Mouse (Mus musculus): ENCODE results near the gene Naa40.

DNA sequence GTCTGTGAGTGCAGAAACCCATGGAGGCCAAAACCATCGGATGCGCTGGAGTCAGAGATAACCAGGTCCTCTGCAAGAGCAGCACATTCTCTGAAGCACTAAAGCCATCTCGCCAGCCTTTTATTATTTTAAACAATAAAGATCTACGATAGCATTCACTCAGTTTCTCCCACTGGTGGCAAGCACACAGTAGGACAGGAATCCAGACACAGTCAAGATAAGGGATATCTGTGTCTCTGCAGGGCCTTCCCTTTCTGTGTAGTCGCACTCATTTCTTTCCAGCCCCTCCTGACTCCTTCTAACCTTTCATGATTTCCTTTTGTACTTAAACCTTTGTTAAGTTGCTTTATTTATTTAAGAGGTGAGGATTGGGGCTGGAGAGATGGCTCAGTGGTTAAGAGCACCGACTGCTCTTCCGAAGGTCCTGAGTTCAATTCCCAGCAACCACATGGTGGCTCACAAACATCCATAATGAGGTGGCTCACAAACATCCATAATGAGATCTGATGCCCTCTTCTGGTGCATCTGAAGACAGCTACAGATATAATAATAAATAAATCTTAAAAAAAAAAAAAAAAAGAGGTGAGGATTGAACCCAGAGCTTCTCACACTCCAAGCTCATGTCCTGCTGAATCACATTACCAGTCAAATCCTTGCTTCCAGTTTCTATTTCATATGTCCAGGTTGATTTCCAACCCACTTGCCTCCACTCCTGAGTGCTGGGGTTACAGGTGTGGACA is 30.9 kb downstream of the Naa40 start:
- TF ChIP-seq CTCF (IDR thresholded peaks at IDR 0.05; ENCODE audit: extremely low read depth, insufficient read length, insufficient replicate concordance, low read depth, low read length) (no peak), POLR2A (IDR thresholded peaks at IDR 0.05; ENCODE audit: low read depth, low read length) (no peak)
